Mouse (Mus musculus) MEL (cell line): Measurements from ENCODE around the gene Xrn1.

Experiments
- CTCF ChIP-seq, 3 experiments: IDR thresholded peaks in 2 of 3; conservative IDR thresholded peaks in 1 of 3; 2 replicates each; pipeline ENCODE4 v1.5.1; 2011 to 2012; ENCODE audit warnings: low read length in 3 of 3, low read depth in 2 of 3, mild to moderate bottlenecking in 2 of 3, improper control_type of control experiment in 1 of 3, inconsistent platforms in 1 of 3, mixed read lengths in 1 of 3, moderate library complexity in 1 of 3; ENCODE audit not compliant: control insufficient read depth in 1 of 3, insufficient read depth in 1 of 3, poor library complexity in 1 of 3, severe bottlenecking in 1 of 3
- EP300 ChIP-seq, 2 experiments: IDR thresholded peaks; 2 replicates each; pipeline ENCODE4 v1.6.1; 2011; ENCODE audit warnings: improper control_type of control experiment in 2 of 2, low read length in 2 of 2, low read depth in 1 of 2, mild to moderate bottlenecking in 1 of 2
- GABPA ChIP-seq: IDR thresholded peaks from 2 replicates; pipeline ENCODE4 v1.6.1; 2012; ENCODE audit warnings: low read depth, mild to moderate bottlenecking, inconsistent platforms, low read length, improper control_type of control experiment, moderate library complexity
- GATA1 ChIP-seq: IDR thresholded peaks from 2 replicates; pipeline ENCODE4 v1.6.1; 2011; ENCODE audit warnings: low read depth, low read length, improper control_type of control experiment
- MAFK ChIP-seq: IDR thresholded peaks from 2 replicates; pipeline ENCODE4 v1.6.1; 2011; ENCODE audit warnings: low read depth, mild to moderate bottlenecking, low read length, improper control_type of control experiment, borderline replicate concordance
- MYC ChIP-seq: IDR thresholded peaks from 2 replicates; pipeline ENCODE4 v1.6.1; 2011; ENCODE audit warnings: low read depth, mild to moderate bottlenecking, low read length, improper control_type of control experiment, moderate library complexity
- POLR2A ChIP-seq, 2 experiments: IDR thresholded peaks; 2 replicates each; pipeline ENCODE4 v1.6.1; 2011 to 2012; ENCODE audit warnings: low read length in 2 of 2, mild to moderate bottlenecking in 2 of 2, control low read depth in 1 of 2, improper control_type of control experiment in 1 of 2, low read depth in 1 of 2, moderate library complexity in 1 of 2; ENCODE audit not compliant: control insufficient read depth in 1 of 2, insufficient read depth in 1 of 2, poor library complexity in 1 of 2
- POLR2AphosphoS2 ChIP-seq: IDR thresholded peaks from 2 replicates; pipeline ENCODE4 v1.6.1; 2011; ENCODE audit warnings: low read length, improper control_type of control experiment
- RCOR1 ChIP-seq: IDR thresholded peaks from 2 replicates; pipeline ENCODE4 v1.6.1; 2012; ENCODE audit warnings: low read depth, mild to moderate bottlenecking, inconsistent platforms, low read length, improper control_type of control experiment
- TAL1 ChIP-seq: IDR thresholded peaks from 2 replicates; pipeline ENCODE4 v1.6.1; 2012; ENCODE audit warnings: mild to moderate bottlenecking, inconsistent platforms, low read length, moderate library complexity, mixed read lengths
- TCF12 ChIP-seq: IDR thresholded peaks from 2 replicates; pipeline ENCODE4 v1.6.1; 2014; ENCODE audit warnings: low read depth, mild to moderate bottlenecking, inconsistent platforms, low read length, improper control_type of control experiment, moderate library complexity
- USF1 ChIP-seq: IDR thresholded peaks from 2 replicates; pipeline ENCODE4 v1.6.1; 2014; ENCODE audit warnings: low read depth, mild to moderate bottlenecking, inconsistent platforms, low read length, improper control_type of control experiment, moderate library complexity
- ZC3H11A ChIP-seq: IDR thresholded peaks from 2 replicates; pipeline ENCODE4 v1.6.1; 2012; ENCODE audit warnings: low read depth, mild to moderate bottlenecking, inconsistent platforms, low read length, improper control_type of control experiment

- TF ChIP-seq TAL1 (no peak), USF1 (no peak), GABPA (no peak), GATA1 (no peak), POLR2A (IDR thresholded peaks at IDR 0.05; ENCODE audit: control insufficient read depth in 1 of 2, insufficient read depth in 1 of 2, low read depth in 1 of 2, low read length in 2 of 2, poor library complexity in 1 of 2) (no peak), MAFK (no peak), TCF12 (no peak), ZC3H11A (no peak), MYC (no peak), POLR2AphosphoS2 (no peak), CTCF (IDR thresholded peaks at IDR 0.05 in 2 of 3, conservative IDR thresholded peaks at IDR 0.05 in 1 of 3; ENCODE audit: control insufficient read depth in 1 of 3, insufficient read depth in 1 of 3, low read depth in 2 of 3, low read length in 3 of 3, poor library complexity in 1 of 3, severe bottlenecking in 1 of 3) (no peak), EP300 (IDR thresholded peaks at IDR 0.05; ENCODE audit: low read depth in 1 of 2, low read length in 2 of 2) (no peak), RCOR1 (no peak)
Observed at GRCm38 (mm10) chr9:96087671-96088070, 133.1 kb downstream of the Xrn1 start.
